Mouse (Mus musculus) T-cell, adult 2 months (primary cell): Measurements from ENCODE around the gene Atm.
A peak's percentile ranks its signal among the peaks of the same experiment; 100 is the strongest.

Experiments
- DNase-seq: peaks from one replicate; pipeline ENCODE4 v3.0.0; 2022; ENCODE audit warnings: low spot score

The Atm gene

DNA sequence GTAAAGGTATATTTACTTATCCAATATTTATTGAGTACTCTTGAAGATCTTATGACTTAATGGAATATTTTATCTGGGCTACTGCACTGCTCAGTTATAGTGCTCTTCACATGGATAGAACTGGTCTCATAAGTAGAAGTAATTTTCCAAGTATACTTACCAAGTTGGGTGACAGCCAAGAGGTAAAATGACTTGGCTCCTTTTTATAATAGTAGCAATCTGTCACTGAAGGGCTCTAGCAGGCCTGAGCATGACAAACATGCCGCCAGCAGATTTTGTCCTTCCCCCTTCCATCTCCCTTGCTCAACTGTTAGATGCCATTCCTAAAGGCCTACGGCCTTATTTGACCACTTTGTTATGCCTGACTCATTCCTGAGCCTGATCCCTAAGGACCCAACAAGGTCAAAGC, 127.6 kb downstream of the Atm start:
- no peak for DNase-seq

GRCm38 (mm10) chr9:53408548-53408947, 128.0 kb downstream of the Atm start:
- DNase-seq = no peak

DNA sequence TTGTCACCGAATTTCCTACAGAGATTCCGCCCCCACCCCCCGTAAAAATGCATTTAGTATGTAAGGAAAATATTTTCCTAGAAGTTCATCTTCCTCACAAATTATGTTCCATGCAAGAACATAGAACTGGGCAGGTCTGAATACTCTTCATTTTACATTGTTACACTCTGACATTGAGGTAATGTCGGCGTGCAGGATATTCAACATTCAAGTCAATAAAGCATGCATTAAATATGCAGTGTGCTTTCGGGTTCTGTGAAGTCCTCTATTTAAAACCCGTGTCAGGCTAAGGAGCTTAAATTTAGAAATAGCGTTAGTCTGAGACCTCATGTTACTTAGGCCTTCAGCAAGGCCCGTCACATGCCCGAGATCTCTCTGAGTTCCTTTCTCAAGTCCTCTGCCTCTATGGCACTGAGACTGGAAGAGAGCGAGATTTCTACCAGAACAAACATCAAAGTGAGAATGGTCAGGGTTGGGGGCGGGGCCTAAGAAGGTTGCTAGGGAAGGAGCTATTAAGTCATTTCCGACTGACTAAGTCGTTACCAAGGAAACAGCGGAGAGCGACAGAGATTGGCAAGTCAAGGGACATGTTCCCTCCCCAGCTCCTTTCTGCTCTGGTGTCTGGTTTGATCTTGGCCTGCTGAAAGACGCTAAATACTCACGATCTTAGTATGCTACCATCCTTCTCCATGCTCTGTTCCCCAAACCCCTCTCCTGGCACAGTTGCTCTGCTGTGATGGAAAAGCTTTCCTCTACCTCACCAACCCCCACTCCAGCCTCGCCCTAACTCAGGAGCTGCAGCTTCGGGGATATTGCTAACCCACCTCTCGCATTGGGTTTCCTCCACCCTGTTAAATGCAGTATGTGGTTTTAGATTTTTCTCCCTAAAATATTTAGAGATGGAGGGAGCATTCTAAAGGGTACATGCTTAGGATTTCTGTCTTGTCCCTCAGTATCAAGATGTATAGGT, 131.5 kb downstream of the Atm start:
- DNase-seq = peak; percentile 89

GRCm38 (mm10) chr9:53404050-53404752, 132.3 kb downstream of the Atm start:
- no peak for DNase-seq

- no peak for DNase-seq
Measured at GRCm38 (mm10) chr9:53402991-53403390, 133.5 kb downstream of the Atm start.

- DNase-seq = no peak
Measured at GRCm38 (mm10) chr9:53402291-53402711, 134.2 kb downstream of the Atm start, which contains the start of gene 4930550C14Rik. 4930550C14Rik (plus strand) TSS chr9:53402325.

GRCm38 (mm10) chr9:53401146-53401545, 135.4 kb downstream of the Atm start:
- DNase-seq = no peak

GRCm38 (mm10) chr9:53400696-53401095, 135.8 kb downstream of the Atm start:
- no peak for DNase-seq

DNA sequence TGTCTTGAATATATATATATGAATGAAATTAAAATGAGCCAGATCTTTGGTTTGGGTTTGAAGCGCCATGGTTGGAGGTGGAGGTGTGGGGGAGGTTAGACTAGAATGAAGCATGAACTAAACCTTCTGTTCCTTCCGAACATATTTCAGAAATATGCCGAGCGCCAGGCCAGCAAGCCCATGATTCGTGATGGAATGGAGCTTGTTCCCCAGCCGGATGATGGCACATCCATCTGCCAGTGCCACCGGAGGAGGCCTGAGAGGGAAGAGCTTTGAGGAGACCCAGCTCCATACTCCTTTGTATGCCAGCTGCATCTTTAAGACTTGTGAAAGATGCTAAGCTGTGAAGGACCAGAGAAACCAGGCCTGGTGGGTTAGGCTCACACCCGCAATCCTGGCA, 137.0 kb downstream of the Atm start:
- no peak for DNase-seq

- DNase-seq = peak; percentile 56
Measured at GRCm38 (mm10) chr9:53398388-53398700, 138.2 kb downstream of the Atm start.

DNA sequence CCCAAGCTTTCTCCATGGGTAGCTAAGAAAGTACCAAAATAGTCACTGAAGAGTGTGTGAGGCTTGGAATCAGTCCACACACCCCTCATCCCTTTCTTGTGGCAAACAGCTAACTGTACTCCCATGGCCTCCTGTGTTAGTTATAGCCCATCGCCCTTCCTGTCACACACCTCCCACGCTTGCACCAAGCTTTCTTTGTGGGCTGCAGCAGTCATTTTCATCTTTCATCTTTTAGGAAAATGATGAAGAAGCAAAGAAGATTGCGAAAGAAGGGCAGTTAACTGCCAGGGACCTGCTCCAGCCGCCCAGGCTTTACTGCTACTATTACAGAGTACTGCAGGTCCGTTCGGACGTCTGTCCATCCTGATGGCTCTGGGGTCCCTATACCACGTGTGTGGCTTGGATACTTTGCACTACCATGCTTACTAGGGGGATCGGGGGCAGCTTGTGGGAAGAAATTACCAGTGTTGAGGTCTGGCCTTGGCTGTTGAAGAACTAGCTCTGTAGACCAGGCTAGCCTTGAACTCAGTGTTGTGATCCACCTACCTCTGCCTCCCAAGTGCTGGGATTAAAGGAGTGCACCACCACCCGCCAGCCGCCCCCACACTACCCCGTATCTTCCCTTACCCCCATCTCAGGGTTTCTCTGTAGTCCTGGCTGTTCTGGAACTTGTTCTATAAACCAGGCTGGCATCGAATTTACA, 138.7 kb downstream of the Atm start:
- no peak for DNase-seq

DNA sequence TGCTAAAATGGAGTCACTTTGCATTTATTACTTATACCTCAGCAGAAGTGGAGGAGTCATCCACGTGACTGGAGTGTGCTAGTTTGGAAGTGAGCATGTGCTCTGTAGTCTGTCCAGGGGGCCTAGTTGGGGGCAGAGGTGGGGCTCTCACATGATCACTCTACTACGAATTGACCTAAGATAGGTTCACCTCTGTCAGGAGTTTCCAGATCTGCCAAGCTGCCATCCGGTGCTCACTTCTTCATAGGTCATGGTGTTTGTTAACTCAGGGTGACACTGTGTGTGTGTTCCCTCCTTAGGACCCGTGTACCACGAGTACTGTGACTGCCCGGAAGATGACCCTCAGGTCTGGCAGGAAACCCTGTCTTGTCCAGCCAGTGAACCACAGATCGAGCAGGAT, 146.4 kb downstream of the Atm start:
- DNase-seq = no peak
